Mouse (Mus musculus): ENCODE data around the gene Reln.

GRCm38 (mm10) chr5:21980544-21980943 lies 364.0 kb downstream of the Reln start:
- TF ChIP-seq POLR2A (IDR thresholded peaks at IDR 0.05; ENCODE audit: borderline replicate concordance, insufficient read depth, low read length) (no peak), CTCF (IDR thresholded peaks at IDR 0.05; ENCODE audit: borderline replicate concordance, insufficient read depth, low read depth, low read length) (no peak)

All from cerebellum, adult 2 months (tissue).